Mouse (Mus musculus) adrenal gland, adult 10 weeks (tissue): ENCODE results near the gene Raf1. TPM values are rescaled to one million over a fixed set of nuclear protein-coding genes. Genes with fewer than 3 reads are reported as not detected.

Experiments
- polyA plus RNA-seq: library from polyadenylated mRNA; stranded (reverse); fragments of 350-450 nt; fragmentation: Illumina TruSeq; extraction: RNeasy Lipid Tissue Mini Kit (QIAGEN cat#74804); gene quantifications from one replicate; pipeline ENCODE4 v1.2.3, GENCODE M21; 2014; ENCODE audit warnings: low read depth, low replicate concordance

The Raf1 gene
- 34.9 TPM for polyA plus RNA-seq

DNA sequence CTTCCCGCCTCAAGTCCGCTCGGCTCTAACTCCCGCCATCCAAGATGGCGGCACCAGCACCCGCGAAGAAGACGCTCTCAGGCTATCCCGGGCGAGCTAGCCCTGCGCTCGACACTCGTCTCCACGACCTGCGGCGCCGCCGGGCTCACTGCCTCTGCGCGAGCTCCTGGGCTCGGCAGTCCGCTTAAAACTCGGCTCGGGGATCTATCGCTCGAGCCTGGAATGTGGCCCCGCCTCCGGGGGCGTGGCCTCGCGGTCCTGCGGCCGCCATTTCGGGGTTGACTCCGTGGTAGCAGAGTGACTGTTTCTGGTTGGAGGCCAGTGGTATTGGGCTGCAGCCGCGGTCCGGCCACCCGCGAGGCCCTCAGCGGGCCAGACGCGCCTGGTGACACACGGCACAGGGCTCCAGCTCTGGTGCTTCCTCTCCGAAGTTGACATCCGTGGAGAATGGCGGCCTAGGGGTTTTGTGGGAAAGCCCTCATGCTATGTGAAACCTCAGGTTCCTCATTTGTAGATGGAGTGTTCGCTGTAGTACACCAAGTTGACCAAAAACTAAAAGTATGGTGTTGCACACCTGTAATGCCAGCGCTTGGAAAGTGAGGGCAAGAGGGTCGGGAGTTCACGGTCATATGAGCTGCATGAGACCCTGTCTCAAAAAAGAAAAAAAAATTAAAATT, at the start of gene Raf1:
Raf1 (minus strand) TSS at position 184 of the 677 bp plus-strand sequence.

DNA sequence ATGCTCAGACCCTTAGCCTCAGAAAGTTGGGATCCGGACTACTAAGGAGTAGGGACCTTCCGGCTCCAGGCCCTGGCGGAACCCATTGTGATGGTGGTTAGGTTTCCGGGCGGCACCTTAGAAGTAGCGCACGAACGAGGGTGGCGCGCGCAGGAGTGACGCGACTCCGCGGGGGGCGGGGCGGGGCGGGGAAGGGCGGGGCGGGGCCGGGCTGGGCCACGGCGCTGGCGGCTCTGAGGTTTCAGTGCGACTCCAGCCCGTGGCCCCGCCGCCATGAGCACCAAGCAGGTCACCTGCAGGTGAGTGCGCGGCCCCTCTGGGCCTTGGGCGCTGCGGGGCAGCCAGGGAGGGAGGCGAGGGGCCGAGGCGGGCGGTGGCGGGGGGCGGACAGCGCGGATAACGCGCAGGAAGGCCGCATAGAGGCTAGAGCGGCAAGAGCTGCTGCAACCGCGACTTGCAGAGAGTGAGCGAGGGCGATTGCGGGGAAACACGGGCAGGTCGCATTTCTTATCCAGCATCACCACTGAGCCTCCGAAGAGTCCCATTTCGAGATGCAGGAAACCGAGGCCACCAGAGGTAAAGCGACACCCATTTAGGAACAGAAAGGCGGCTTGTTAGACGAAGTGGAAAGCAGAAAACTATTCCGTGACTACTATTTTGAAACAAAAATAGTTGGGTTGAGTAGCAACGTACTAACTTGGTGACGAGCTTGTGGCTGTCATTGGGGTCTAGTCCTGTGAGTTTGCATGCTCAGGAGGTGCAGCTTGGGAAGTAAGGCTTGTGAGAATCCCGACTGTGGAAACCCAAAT, 74.5 kb downstream of the Raf1 start, which contains the start of gene Mkrn2:
Mkrn2 (plus strand) TSS at position 188 of the 809 bp plus-strand sequence.

DNA sequence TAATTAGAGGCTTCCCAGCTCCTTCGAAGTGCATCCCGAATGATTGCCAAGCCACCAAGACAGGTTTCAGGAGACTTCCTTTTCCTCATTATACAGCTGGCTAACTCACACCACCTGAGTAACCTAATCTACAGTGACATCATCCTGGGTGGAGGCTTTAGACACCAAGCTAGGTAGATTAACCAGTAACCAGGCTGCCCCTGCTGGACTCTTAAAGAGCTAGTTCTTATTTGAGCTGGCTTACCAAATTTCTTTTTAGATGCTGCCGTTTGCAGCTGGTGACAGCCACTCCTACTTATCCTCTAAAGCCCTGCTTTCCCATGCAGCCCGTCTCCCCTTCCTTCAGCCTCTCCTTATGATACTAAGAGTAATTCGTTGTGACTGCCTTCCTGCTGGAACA, 84.0 kb downstream of the Raf1 start, which contains the start of gene Mkrn2os:
Mkrn2os (minus strand) TSS at position 119 of the 400 bp plus-strand sequence.

Other genes starting within 250 kb of the Raf1 start
- gene Tsen2, start 132.0 kb downstream of the Raf1 start, polyA plus RNA-seq, result 3.7 TPM
- not detected for gene Mkrn2os, start 84.1 kb downstream of the Raf1 start, polyA plus RNA-seq
- 15.7 TPM for gene Mkrn2, start 74.7 kb downstream of the Raf1 start, polyA plus RNA-seq
- not detected for gene Tmem40, start 85.8 kb upstream of the Raf1 start, polyA plus RNA-seq
- gene Cand2, start 97.9 kb upstream of the Raf1 start, polyA plus RNA-seq, result 5.2 TPM
- gene Rpl32, start 132.1 kb upstream of the Raf1 start, polyA plus RNA-seq, result 179 TPM
- gene Efcab12, start 161.8 kb upstream of the Raf1 start, polyA plus RNA-seq, result not detected
- 5.7 TPM for gene Mbd4, start 176.7 kb upstream of the Raf1 start, polyA plus RNA-seq
- gene Ift122, start 176.8 kb upstream of the Raf1 start, polyA plus RNA-seq, result 13.0 TPM